Mouse (Mus musculus): ENCODE measurements around the gene Dynll2. TPM values are rescaled to one million over a fixed set of nuclear protein-coding genes. Genes with fewer than 3 reads are reported as not detected.
A peak's percentile ranks its signal among the peaks of the same experiment; 100 is the strongest.

Dynll2 gene
- polyA plus RNA-seq, 1 experiment = 91.2 TPM

DNA sequence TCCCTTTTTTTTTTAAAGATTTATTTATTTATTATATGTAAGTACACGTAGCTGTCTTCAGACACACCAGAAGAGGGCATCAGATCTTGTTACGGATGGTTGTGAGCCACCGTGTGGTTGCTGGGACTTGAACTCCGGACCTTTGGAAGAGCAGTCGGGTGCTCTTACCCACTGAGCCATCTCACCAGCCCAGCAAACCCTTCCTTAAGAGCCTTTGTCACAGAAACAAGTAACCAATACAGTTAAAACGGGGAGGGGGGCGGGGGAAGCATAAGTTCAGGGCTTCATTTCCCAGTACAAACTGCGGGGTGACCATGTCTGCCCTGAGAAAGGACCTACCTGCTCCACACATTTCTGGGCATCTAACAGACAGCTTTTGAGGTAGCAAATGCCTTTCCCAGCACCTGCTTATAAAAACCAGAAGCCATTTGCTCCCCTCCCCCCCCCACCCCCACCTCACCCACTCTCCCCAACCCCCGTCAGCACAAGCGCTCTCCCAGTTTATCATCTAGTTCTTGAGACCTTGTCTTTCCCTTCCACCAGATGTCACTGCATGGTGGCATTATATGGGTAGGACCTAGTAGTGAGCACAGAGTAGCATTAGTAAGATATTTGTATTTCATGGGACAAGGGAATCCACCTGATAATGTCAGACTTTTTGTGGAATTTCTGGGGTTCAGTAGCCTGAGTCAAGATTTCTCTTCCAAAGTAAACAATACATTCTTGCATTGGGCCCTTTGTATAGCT lies 13.6 kb downstream of the Dynll2 start:
- H3K4me3 ChIP-seq (replicated peaks; ENCODE audit: extremely low read depth, low read depth, low read length) = no peak overlapping the region
- TF ChIP-seq CTCF (IDR thresholded peaks at IDR 0.05; ENCODE audit: insufficient read depth, low read length) (no peak), POLR2A (IDR thresholded peaks at IDR 0.05; ENCODE audit: borderline replicate concordance, extremely low read depth, low read depth, low read length) (no peak)
- no peak for DNase-seq
- WGBS = 39% methylated on average over 10 of the region's 10 CpGs
- 0 out of 2 replicates have a peak, but pooled peaks cover 3% of the 10 kb centered on the region for H3K4me1 ChIP-seq (ENCODE audit: control insufficient read depth, insufficient read depth, low read length)

GRCm38 (mm10) chr11:87972829-87973228 lies 14.5 kb downstream of the Dynll2 start:
- WGBS = 73% methylated on average over 6 of the region's 6 CpGs
- TF ChIP-seq POLR2A (IDR thresholded peaks at IDR 0.05; ENCODE audit: borderline replicate concordance, extremely low read depth, low read depth, low read length) (no peak), CTCF (IDR thresholded peaks at IDR 0.05; ENCODE audit: insufficient read depth, low read length) (no peak)
- H3K4me3 ChIP-seq (replicated peaks; ENCODE audit: extremely low read depth, low read depth, low read length) = no peak overlapping the region
- no peak for DNase-seq
- peaks cover 4% of the 10 kb centered on the region for H3K4me1 ChIP-seq (ENCODE audit: control insufficient read depth, insufficient read depth, low read length)

- WGBS = 15% methylated on average over 19 of the region's 20 CpGs
- no peak for DNase-seq
Measured at GRCm38 (mm10) chr11:87968356-87969122, 18.8 kb downstream of the Dynll2 start.

GRCm38 (mm10) chr11:87967692-87968289 lies 19.5 kb downstream of the Dynll2 start:
- peak overlapping the region; percentile 36 for H3K4me3 ChIP-seq (replicated peaks; ENCODE audit: extremely low read depth, low read depth, low read length)
- TF ChIP-seq CTCF (IDR thresholded peaks at IDR 0.05; ENCODE audit: insufficient read depth, low read length) = peak; percentile 89
- no peak for TF ChIP-seq POLR2A (IDR thresholded peaks at IDR 0.05; ENCODE audit: borderline replicate concordance, extremely low read depth, low read depth, low read length)
- peaks cover 3% of the 10 kb centered on the region for H3K4me1 ChIP-seq (ENCODE audit: control insufficient read depth, insufficient read depth, low read length)
- WGBS = 2% methylated on average over 16 of the region's 17 CpGs
- DNase-seq = peak; percentile 85

More at GRCm38 (mm10) chr11:87968356-87969122, 18.8 kb downstream of the Dynll2 start:
- no peak overlapping the region for H3K4me3 ChIP-seq (replicated peaks; ENCODE audit: extremely low read depth, low read depth, low read length)
- peaks cover 3% of the 10 kb centered on the region for H3K4me1 ChIP-seq (ENCODE audit: control insufficient read depth, insufficient read depth, low read length)
- TF ChIP-seq POLR2A (IDR thresholded peaks at IDR 0.05; ENCODE audit: borderline replicate concordance, extremely low read depth, low read depth, low read length) (no peak), CTCF (IDR thresholded peaks at IDR 0.05; ENCODE audit: insufficient read depth, low read length) (no peak)

DNA sequence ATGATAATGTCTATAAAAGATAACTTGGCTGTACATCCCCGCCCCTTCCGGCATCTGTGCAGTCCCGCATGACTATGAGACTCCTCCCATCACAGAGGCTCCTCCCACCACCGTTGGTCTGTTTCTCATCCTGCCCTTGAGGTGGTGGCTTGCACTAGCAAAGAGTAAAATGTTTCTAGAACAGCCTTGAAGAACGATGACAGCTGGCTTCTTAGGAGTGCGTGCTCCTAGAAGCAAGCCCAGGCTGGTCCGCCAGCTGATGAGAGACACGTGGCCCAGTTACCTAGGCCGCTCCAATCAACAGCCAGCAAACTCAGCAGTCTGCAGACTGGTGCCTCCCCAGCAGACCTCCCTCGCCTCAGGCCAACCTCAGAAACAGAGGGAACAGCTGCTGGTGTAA lies 21.1 kb downstream of the Dynll2 start:
- TF ChIP-seq POLR2A (IDR thresholded peaks at IDR 0.05; ENCODE audit: borderline replicate concordance, extremely low read depth, low read depth, low read length) = no peak
- no peak for TF ChIP-seq CTCF (IDR thresholded peaks at IDR 0.05; ENCODE audit: insufficient read depth, low read length)
- no peak for DNase-seq
- Histone ChIP-seq H3K4me1 (ENCODE audit: control insufficient read depth, insufficient read depth, low read length) (peaks cover 3% of the 10 kb centered on the region), H3K4me3 (replicated peaks; ENCODE audit: extremely low read depth, low read depth, low read length) (no peak overlapping the region)
- 29% methylated on average over 10 of the region's 10 CpGs for WGBS

- DNase-seq = no peak
- 39% methylated on average over 3 of the region's 3 CpGs for WGBS
- TF ChIP-seq POLR2A (IDR thresholded peaks at IDR 0.05; ENCODE audit: borderline replicate concordance, extremely low read depth, low read depth, low read length) (no peak), CTCF (IDR thresholded peaks at IDR 0.05; ENCODE audit: insufficient read depth, low read length) (no peak)
- peaks cover 3% of the 10 kb centered on the region for H3K4me1 ChIP-seq (ENCODE audit: control insufficient read depth, insufficient read depth, low read length)
- no peak overlapping the region for H3K4me3 ChIP-seq (replicated peaks; ENCODE audit: extremely low read depth, low read depth, low read length)
Measured at GRCm38 (mm10) chr11:87965293-87965692, 22.0 kb downstream of the Dynll2 start.

DNA sequence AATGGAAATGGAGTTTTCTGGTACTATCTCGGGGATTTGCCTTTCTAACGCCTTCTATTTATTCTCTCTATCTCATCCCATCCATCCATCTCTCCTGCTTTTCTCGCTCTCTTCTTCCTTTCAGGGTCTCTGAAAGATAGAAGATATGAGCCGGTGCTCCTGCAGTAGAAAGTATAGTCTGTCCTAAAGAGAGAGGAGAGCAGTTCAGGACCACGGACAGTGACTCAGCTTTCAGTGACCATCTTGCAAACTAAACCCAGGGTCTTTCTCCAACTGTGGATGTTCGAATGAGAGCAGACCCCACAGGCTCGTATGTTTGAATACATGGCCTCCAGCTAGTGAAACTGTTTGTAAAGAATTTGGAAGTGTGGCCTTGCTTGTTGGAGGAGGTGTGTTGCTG lies 30.3 kb downstream of the Dynll2 start:
- TF ChIP-seq CTCF (IDR thresholded peaks at IDR 0.05; ENCODE audit: insufficient read depth, low read length) (no peak), POLR2A (IDR thresholded peaks at IDR 0.05; ENCODE audit: borderline replicate concordance, extremely low read depth, low read depth, low read length) (no peak)
- Histone ChIP-seq H3K4me3 (replicated peaks; ENCODE audit: extremely low read depth, low read depth, low read length) (no peak overlapping the region), H3K4me1 (ENCODE audit: control insufficient read depth, insufficient read depth, low read length) (no peaks in the 10 kb centered on the region)
- 33% methylated on average over 7 of the region's 7 CpGs for WGBS
- DNase-seq = no peak

DNA sequence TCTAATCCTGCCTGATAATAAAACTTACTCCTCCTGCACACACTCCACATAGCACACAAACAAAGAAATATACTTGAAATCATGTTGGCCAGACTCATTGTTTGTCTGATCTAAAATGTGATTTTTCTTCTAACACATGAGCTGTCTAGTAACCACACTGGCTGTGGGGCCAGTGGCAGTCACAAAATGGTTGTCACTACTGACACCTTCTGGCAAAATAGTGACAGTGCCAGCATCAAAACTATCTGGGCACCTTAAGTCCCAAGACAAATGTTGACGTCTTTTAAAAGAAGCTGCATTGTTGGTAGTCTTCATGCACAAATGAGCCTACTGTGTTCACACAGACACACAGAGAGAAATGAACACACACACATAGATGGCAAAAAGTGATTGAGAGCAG lies 32.2 kb downstream of the Dynll2 start:
- no peaks in the 10 kb centered on the region for H3K4me1 ChIP-seq (ENCODE audit: control insufficient read depth, insufficient read depth, low read length)
- no peak for DNase-seq
- 2% methylated on average over 1 of the region's 1 CpGs for WGBS
- H3K4me3 ChIP-seq (replicated peaks; ENCODE audit: extremely low read depth, low read depth, low read length) = no peak overlapping the region
- TF ChIP-seq POLR2A (IDR thresholded peaks at IDR 0.05; ENCODE audit: borderline replicate concordance, extremely low read depth, low read depth, low read length) (no peak), CTCF (IDR thresholded peaks at IDR 0.05; ENCODE audit: insufficient read depth, low read length) (no peak)

- TF ChIP-seq POLR2A (IDR thresholded peaks at IDR 0.05; ENCODE audit: borderline replicate concordance, extremely low read depth, low read depth, low read length) (no peak), CTCF (IDR thresholded peaks at IDR 0.05; ENCODE audit: insufficient read depth, low read length) (peak; percentile 44)
- H3K4me1 ChIP-seq (ENCODE audit: control insufficient read depth, insufficient read depth, low read length) = no peaks in the 10 kb centered on the region
- WGBS = 4% methylated on average over 2 of the region's 2 CpGs
- no peak for DNase-seq
- no peak overlapping the region for H3K4me3 ChIP-seq (replicated peaks; ENCODE audit: extremely low read depth, low read depth, low read length)
Measured at GRCm38 (mm10) chr11:87949990-87950389, 37.3 kb downstream of the Dynll2 start.

Data from lung, adult 2 months (tissue).